In the genomic region with DNA sequence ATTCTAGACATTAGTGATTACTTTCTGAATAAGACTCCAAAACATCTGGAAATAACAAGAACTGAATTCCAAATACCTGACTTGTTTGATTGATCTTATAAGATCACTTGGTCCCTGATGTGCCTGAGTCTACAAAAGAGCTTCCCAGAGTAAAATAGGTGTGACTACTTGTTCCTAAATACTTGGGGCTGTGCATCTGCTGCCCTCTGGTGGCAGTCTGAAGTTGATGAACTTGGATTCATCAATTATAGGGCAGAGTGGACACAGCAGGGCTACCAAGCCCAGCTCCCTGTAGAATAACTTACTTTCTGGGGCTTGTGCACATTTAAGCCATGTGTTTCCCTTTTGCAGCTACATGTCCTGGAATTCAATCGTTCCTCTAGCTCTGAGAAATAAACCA, we compare ENCODE assay signal across 8 mouse cellular contexts. TPM values are rescaled to one million over a fixed set of nuclear protein-coding genes. Genes with fewer than 3 reads are reported as not detected.
DNase-seq lines count a peak whose midpoint lies in the region; ATAC-seq lines count a peak whose summit lies in the region.

No protein-coding gene starts in this region.

- H3K4me2 ChIP-seq in limb, embryonic 13.5 days (replicated peaks), result no peak overlapping the region
- no peak overlapping the region for H3K4me2 ChIP-seq in neural tube, embryonic 11.5 days (ENCODE audit: low read depth)

- intact Hi-C loops in gastrocnemius, postnatal 14 days (cut with DNase I; ENCODE audit: low total_unique reads), result no loop called here

- no peaks in the 10 kb centered on the region for H3K4me1 ChIP-seq in limb, embryonic 13.5 days
- H3K4me1 ChIP-seq in neural tube, embryonic 11.5 days (ENCODE audit: control insufficient read depth, insufficient read depth, low read length), result no peaks in the 10 kb centered on the region

- no peak overlapping the region for H3K4me3 ChIP-seq in limb, embryonic 13.5 days
- no peak overlapping the region for H3K4me3 ChIP-seq in neural tube, embryonic 11.5 days (ENCODE audit: low read depth, low read length)

- H3K9me3 ChIP-seq in limb, embryonic 13.5 days, result no peaks in the 10 kb centered on the region
- no peaks in the 10 kb centered on the region for H3K9me3 ChIP-seq in neural tube, embryonic 11.5 days (ENCODE audit: control insufficient read depth, low read length)

- WGBS in limb, embryonic 13.5 days, result 15% methylated on average over 1 of the region's 1 CpGs
- WGBS in neural tube, embryonic 11.5 days, result 11% methylated on average over 1 of the region's 1 CpGs

- no peaks in the 10 kb centered on the region for H3K27me3 ChIP-seq in limb, embryonic 13.5 days
- H3K27me3 ChIP-seq in neural tube, embryonic 11.5 days (ENCODE audit: control insufficient read depth, insufficient read depth, low read length), result no peaks in the 10 kb centered on the region

- no peak overlapping the region for H3K9ac ChIP-seq in limb, embryonic 13.5 days
- H3K9ac ChIP-seq in neural tube, embryonic 11.5 days (ENCODE audit: low read length), result no peak overlapping the region

- ATAC-seq in activated CD4-positive, CD25-positive, alpha-beta regulatory T cell, adult 4 months, result peak; percentile 78
- ATAC-seq in common myeloid progenitor, adult 5-6 weeks (replicated peaks; ENCODE audit: low read depth, poor library complexity, severe bottlenecking), result peak; percentile 94
- ATAC-seq in limb, embryonic 13.5 days (ENCODE audit: low FRiP score, low read depth), result peak; percentile 28; the same call in 1 of the 2 replicates
- ATAC-seq in neural tube, embryonic 11.5 days (ENCODE audit: insufficient read depth, low FRiP score, low TSS enrichment), result no peak

- H3K36me3 ChIP-seq in limb, embryonic 13.5 days, result no peaks in the 10 kb centered on the region
- H3K36me3 ChIP-seq in neural tube, embryonic 11.5 days (ENCODE audit: control insufficient read depth, insufficient read depth, low read length), result no peaks in the 10 kb centered on the region

- no peak overlapping the region for H3K27ac ChIP-seq in limb, embryonic 13.5 days
- no peak overlapping the region for H3K27ac ChIP-seq in neural tube, embryonic 11.5 days (ENCODE audit: low read depth, low read length)

- DNase-seq in A20 (ENCODE audit: low read depth, low spot score), result peak; percentile 72
- peak; percentile 71 for DNase-seq in gastrocnemius, postnatal 14 days
- DNase-seq in kidney, adult 9 months, result peak; percentile 84
- DNase-seq in neural tube, embryonic 11.5 days (ENCODE audit: low spot score), result peak; percentile 65
- peak; percentile 22 for DNase-seq in testis, postnatal 14 days (ENCODE audit: low spot score)

RNA-seq across cellular contexts. Expression of gene Ripk1, which starts 7.0 kb away (rescaled TPM):
- polyA plus RNA-seq in activated CD4-positive, CD25-positive, alpha-beta regulatory T cell, adult 4 months (2017; shearing (Covaris generic)), result 10 to 100 TPM; 11.9 to 15.7 TPM
- total RNA-seq in common myeloid progenitor, adult 5-6 weeks (2017), result 43.0 and 47.0 TPM in 2 replicates
- 1 to 10 TPM; 6.6 to 7.2 TPM for total RNA-seq in gastrocnemius, postnatal 14 days (2021)
- polyA plus RNA-seq in limb, embryonic 13.5 days (2015; fragmentation: Nextera tagmentation; extraction: Ambion mirVana), result 14.0 and 15.8 TPM in 2 replicates
- polyA plus RNA-seq in neural tube, embryonic 11.5 days (2014; fragmentation: Nextera tagmentation; extraction: Ambion mirVana), result 8.2 and 9.0 TPM in 2 replicates

RNA-seq across cellular contexts. Expression of gene Serpinb6a, which starts 7.4 kb away (rescaled TPM):
- 10 to 100 TPM; 36.4 to 41.2 TPM for polyA plus RNA-seq in activated CD4-positive, CD25-positive, alpha-beta regulatory T cell, adult 4 months (2017; shearing (Covaris generic))
- 15.1 and 16.4 TPM in 2 replicates for total RNA-seq in common myeloid progenitor, adult 5-6 weeks (2017)
- total RNA-seq in gastrocnemius, postnatal 14 days (2021), result 10 to 100 TPM; 80.7 to 88.4 TPM
- 65.9 and 70.3 TPM in 2 replicates for polyA plus RNA-seq in limb, embryonic 13.5 days (2015; fragmentation: Nextera tagmentation; extraction: Ambion mirVana)
- 29.7 and 33.8 TPM in 2 replicates for polyA plus RNA-seq in neural tube, embryonic 11.5 days (2014; fragmentation: Nextera tagmentation; extraction: Ambion mirVana)

RNA-seq across cellular contexts. Expression of gene Nqo2, which starts 30.7 kb away (rescaled TPM):
- 10 to 100 TPM in 1 of 2 experiments, 1 to 10 TPM in 1; 9.0 to 15.4 TPM for polyA plus RNA-seq in activated CD4-positive, CD25-positive, alpha-beta regulatory T cell, adult 4 months (2017; shearing (Covaris generic))
- 25.9 and 29.3 TPM in 2 replicates for total RNA-seq in common myeloid progenitor, adult 5-6 weeks (2017)
- 10 to 100 TPM; 16.2 to 16.8 TPM for total RNA-seq in gastrocnemius, postnatal 14 days (2021)
- 13.8 and 16.6 TPM in 2 replicates for polyA plus RNA-seq in limb, embryonic 13.5 days (2015; fragmentation: Nextera tagmentation; extraction: Ambion mirVana)
- polyA plus RNA-seq in neural tube, embryonic 11.5 days (2014; fragmentation: Nextera tagmentation; extraction: Ambion mirVana), result 21.9 and 22.8 TPM in 2 replicates

RNA-seq across cellular contexts. Expression of gene Bphl, which starts 42.2 kb away (rescaled TPM):
- 10 to 100 TPM; 20.0 to 25.5 TPM for polyA plus RNA-seq in activated CD4-positive, CD25-positive, alpha-beta regulatory T cell, adult 4 months (2017; shearing (Covaris generic))
- 25.9 and 51.3 TPM in 2 replicates for total RNA-seq in common myeloid progenitor, adult 5-6 weeks (2017)
- 10 to 100 TPM; 22.7 to 26.7 TPM for total RNA-seq in gastrocnemius, postnatal 14 days (2021)
- polyA plus RNA-seq in limb, embryonic 13.5 days (2015; fragmentation: Nextera tagmentation; extraction: Ambion mirVana), result 42.3 and 46.5 TPM in 2 replicates
- 26.5 and 30.0 TPM in 2 replicates for polyA plus RNA-seq in neural tube, embryonic 11.5 days (2014; fragmentation: Nextera tagmentation; extraction: Ambion mirVana)

Comparison
In these comparisons a context has a peak if more than half of its experiments do, and no peak if none do; other contexts are left out.
1. DNase-seq: peak in every context shown above with its lines; median percentile 84 in kidney, adult 9 months; 72 in A20; 71 in gastrocnemius, postnatal 14 days; 65 in neural tube, embryonic 11.5 days; 22 in testis, postnatal 14 days.